Mouse (Mus musculus) frontal cortex, adult (tissue): ENCODE measurements around the gene Cdc5l.

Experiments
- ATAC-seq: cut with Nextera tagmentation; 2 replicates; pipeline ENCODE4 v1.9.2; 2017; ENCODE audit warnings: mild to moderate bottlenecking, moderate library complexity, mixed read lengths; ENCODE audit not compliant: low TSS enrichment

Cdc5l gene

DNA sequence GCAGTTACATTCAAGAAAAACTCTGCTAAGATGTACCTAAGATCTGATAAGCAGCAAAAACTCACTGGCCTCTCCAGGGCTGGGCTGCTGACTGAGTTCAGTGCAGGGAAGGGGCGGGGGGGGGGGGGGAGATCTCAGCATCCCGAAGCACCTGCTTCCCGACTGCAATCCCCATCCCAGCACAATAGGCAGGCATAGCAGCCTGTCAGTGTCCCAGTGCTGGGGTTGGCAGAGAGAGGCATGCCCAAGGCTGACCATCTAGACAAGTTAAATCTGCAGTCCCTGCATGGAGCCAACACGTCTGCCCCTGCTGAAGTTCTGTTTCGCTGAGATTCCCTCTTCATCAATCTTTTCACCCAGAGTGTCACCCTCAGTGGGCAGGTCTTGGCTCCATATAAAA lies 63.0 kb downstream of the Cdc5l start:
- no peak for ATAC-seq

DNA sequence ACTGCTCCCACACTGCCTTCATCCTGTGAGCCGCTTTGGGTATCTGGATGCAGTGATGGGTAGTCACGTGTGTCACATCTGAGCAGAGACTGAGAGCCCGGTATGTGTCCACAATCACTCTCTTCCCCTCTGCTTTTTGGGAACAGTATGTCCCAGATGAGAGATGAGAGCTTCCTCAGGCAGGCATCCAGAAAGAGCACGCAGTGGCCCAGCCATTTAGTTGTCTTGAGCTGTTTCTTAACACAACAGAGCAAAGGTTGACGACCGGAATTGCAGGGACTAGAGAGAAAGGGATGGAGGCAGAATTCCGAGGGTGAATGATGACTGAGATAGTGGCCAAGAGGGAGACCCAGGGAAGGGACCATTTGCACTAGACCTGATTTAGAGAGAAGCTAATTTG lies 68.7 kb downstream of the Cdc5l start:
- no peak for ATAC-seq

DNA sequence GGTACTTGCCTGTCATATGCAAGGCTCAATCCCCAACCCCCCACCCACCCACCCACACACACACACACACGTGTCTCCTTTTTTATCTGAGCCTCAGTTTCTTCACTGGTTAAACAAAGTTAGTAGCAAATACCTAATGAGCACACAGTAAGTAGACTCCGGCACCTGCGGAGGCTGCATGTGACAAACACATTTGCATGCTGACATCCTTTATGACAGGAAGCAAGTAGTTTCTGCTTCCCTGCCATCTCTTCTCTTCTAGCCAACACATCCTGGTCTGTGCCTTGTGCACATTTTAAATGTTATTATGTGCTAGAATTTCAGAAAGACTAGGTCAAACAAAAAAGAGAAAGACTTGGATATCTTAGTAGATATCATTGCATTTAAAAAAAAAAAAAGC lies 72.6 kb downstream of the Cdc5l start:
- ATAC-seq: no peak

DNA sequence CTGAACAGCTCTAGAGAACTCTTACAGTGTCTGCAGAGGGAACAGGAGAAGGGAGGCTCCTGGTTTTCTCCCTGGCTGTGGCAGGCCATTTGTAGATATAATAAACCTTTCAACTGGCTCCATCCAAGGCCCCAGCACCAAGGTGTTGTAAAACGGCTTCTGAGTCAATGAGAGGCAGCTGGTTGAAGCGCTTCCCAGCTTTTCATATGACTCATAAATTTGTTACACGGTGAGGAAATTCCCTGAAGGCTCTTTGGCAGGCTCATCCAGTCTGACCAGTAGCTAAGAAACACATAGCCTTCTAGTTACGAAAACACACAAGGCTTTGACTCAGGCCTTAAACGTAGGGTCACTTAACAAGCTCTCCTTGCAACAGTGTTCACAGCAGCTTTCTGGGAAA lies 74.1 kb downstream of the Cdc5l start:
- ATAC-seq: peak; percentile 86

DNA sequence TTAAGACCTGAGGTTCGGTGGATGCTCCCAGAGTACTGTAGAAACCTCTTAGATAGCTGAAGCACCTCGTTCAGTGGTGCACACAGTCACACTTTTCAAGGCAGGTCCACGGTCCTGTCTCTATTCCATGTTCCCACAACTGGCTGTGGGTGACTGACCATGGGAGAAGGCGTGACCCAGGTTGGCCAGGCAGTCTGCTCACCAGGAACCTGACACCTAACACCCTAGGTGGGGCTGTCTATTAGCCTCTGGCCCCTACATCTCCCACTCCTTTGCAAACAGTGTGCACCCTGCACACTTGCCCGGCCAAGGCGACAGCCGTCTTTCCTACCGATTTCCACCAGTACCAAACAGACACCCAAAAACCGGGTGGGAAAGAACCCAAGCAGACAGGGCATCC lies 77.1 kb downstream of the Cdc5l start:
- no peak for ATAC-seq

DNA sequence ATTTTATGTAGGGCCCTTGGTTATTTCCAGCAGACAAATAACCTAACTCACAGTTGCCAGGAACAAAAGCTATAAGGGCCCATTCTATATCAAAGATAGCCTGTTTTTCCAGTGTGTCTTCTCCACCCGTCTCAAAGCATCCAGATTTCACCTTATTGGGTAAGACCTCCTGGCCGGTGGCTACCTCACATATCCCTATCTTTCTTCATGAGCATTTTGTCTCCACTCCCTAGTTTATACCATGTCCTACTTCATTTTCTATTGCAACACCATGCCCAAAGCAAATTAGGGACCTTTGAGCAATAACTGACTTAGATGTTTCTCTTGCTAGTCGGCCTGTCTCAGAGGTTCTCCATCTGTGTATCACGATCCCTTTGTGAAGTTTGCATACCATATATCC lies 85.6 kb downstream of the Cdc5l start:
- ATAC-seq: no peak
